ENCODE assay signal across 16 mouse cellular contexts in genomic region chr1:127508067-127508739, GRCm38 (mm10).
A peak's percentile ranks its signal among the peaks of the same experiment; 100 is the strongest.
DNase-seq lines count a peak whose midpoint lies in the region; ATAC-seq lines count a peak whose summit lies in the region.
"Had no signal": no experiment of that assay in that cellular context is flagged by ENCODE, and none has a peak within 500 bp of the region (broad histone marks: within the 10 kb centered on the region; RNA-seq: fewer than 3 reads in every experiment).

No protein-coding gene starts in this region.

- no peak overlapping the region for H3K9ac ChIP-seq in forebrain, embryonic 12.5 days
- no peak overlapping the region for H3K9ac ChIP-seq in forebrain, embryonic 15.5 days (replicated peaks)
- no peak overlapping the region for H3K9ac ChIP-seq in hindbrain, embryonic 16.5 days (ENCODE audit: low read depth, low read length)
- H3K9ac ChIP-seq in midbrain, embryonic 16.5 days (ENCODE audit: low read depth, low read length): peak overlapping the region; percentile 30; the same call in 1 of the 2 replicates
- H3K9ac ChIP-seq: lung, embryonic 14.5 days had no signal

- no peak for DNase-seq in gastrocnemius, postnatal 36 days
- DNase-seq in layer of hippocampus, adult 18-20 months (ENCODE audit: low spot score in 2 of 2): no peak
- DNase-seq in heart, postnatal 14 days: no peak
- DNase-seq: adrenal gland, adult 2 months; heart, postnatal 10 days; kidney, adult 18-20 months; kidney, postnatal 14 days; lung, embryonic 14.5 days; spleen, adult 18-20 months; thymus, postnatal 25 days had no signal

- H3K4me2 ChIP-seq in forebrain, embryonic 12.5 days: no peak overlapping the region
- no peak overlapping the region for H3K4me2 ChIP-seq in forebrain, embryonic 15.5 days (replicated peaks)
- peak overlapping the region; percentile 10; the same call in 1 of the 2 replicates for H3K4me2 ChIP-seq in hindbrain, embryonic 16.5 days (ENCODE audit: low read length)
- 0 out of 2 replicates have a peak overlapping the region, but pooled peaks have one; percentile 27 for H3K4me2 ChIP-seq in midbrain, embryonic 16.5 days (ENCODE audit: low read length)
- H3K4me2 ChIP-seq: lung, embryonic 14.5 days had no signal

- peak; percentile 63 for ATAC-seq in forebrain, embryonic 12.5 days (ENCODE audit: low FRiP score)
- ATAC-seq in forebrain, embryonic 15.5 days (replicated peaks): peak; percentile 51
- peak; percentile 78 for ATAC-seq in hindbrain, embryonic 16.5 days
- ATAC-seq in midbrain, embryonic 16.5 days: peak; percentile 81
- ATAC-seq: CD4-positive, CD25-positive, alpha-beta regulatory T cell, adult 4 months had no signal

- WGBS in forebrain, embryonic 12.5 days: 72% methylated on average over 16 of the region's 16 CpGs
- 62% methylated on average over 16 of the region's 16 CpGs for WGBS in forebrain, embryonic 15.5 days
- WGBS in hindbrain, embryonic 16.5 days: 45% methylated on average over 16 of the region's 16 CpGs
- 41% methylated on average over 16 of the region's 16 CpGs for WGBS in midbrain, embryonic 16.5 days

- H3K4me1 ChIP-seq in forebrain, embryonic 12.5 days: peaks cover 11% of the 10 kb centered on the region
- H3K4me1 ChIP-seq in forebrain, embryonic 15.5 days: peaks cover 11% of the 10 kb centered on the region; the same call in 1 of the 2 replicates
- H3K4me1 ChIP-seq in hindbrain, embryonic 16.5 days (ENCODE audit: control insufficient read depth, insufficient read depth, low read depth, low read length): peaks cover 3% of the 10 kb centered on the region; the same call in 1 of the 2 replicates
- peaks cover 21% of the 10 kb centered on the region for H3K4me1 ChIP-seq in midbrain, embryonic 16.5 days (ENCODE audit: control insufficient read depth, insufficient read depth, low read length)

- 0 out of 2 replicates have a peak, but pooled peaks cover 4% of the 10 kb centered on the region for H3K27me3 ChIP-seq in forebrain, embryonic 12.5 days
- no peaks in the 10 kb centered on the region for H3K27me3 ChIP-seq in forebrain, embryonic 15.5 days
- no peaks in the 10 kb centered on the region for H3K27me3 ChIP-seq in hindbrain, embryonic 16.5 days (replicated peaks; ENCODE audit: control insufficient read depth, insufficient read depth, low read length)
- no peaks in the 10 kb centered on the region for H3K27me3 ChIP-seq in midbrain, embryonic 16.5 days (ENCODE audit: control insufficient read depth, insufficient read depth, low read depth, low read length)

- no peaks in the 10 kb centered on the region for H3K36me3 ChIP-seq in forebrain, embryonic 12.5 days (replicated peaks)
- H3K36me3 ChIP-seq in forebrain, embryonic 15.5 days: no peaks in the 10 kb centered on the region
- H3K36me3 ChIP-seq in hindbrain, embryonic 16.5 days (ENCODE audit: control insufficient read depth, insufficient read depth, low read length): no peaks in the 10 kb centered on the region
- no peaks in the 10 kb centered on the region for H3K36me3 ChIP-seq in midbrain, embryonic 16.5 days (ENCODE audit: control insufficient read depth, insufficient read depth, low read length)

- H3K4me3 ChIP-seq in forebrain, embryonic 12.5 days (replicated peaks): no peak overlapping the region
- H3K4me3 ChIP-seq in forebrain, embryonic 15.5 days: no peak overlapping the region
- no peak overlapping the region for H3K4me3 ChIP-seq in hindbrain, embryonic 16.5 days (ENCODE audit: low read length)
- H3K4me3 ChIP-seq in midbrain, embryonic 16.5 days (ENCODE audit: low read depth, low read length): no peak overlapping the region
- H3K4me3 ChIP-seq: myocyte had no signal

- H3K27ac ChIP-seq in forebrain, embryonic 12.5 days: 0 out of 2 replicates have a peak overlapping the region, but pooled peaks have one; percentile 64
- peak overlapping the region; percentile 27; the same call in 1 of the 2 replicates for H3K27ac ChIP-seq in forebrain, embryonic 15.5 days (replicated peaks)
- H3K27ac ChIP-seq in hindbrain, embryonic 16.5 days (ENCODE audit: low read depth, low read length): no peak overlapping the region
- peak overlapping the region; percentile 81 for H3K27ac ChIP-seq in midbrain, embryonic 16.5 days (ENCODE audit: low read length)

- no peaks in the 10 kb centered on the region for H3K9me3 ChIP-seq in forebrain, embryonic 12.5 days
- no peaks in the 10 kb centered on the region for H3K9me3 ChIP-seq in forebrain, embryonic 15.5 days
- H3K9me3 ChIP-seq in hindbrain, embryonic 16.5 days (ENCODE audit: control insufficient read depth, low read length): no peaks in the 10 kb centered on the region
- no peaks in the 10 kb centered on the region for H3K9me3 ChIP-seq in midbrain, embryonic 16.5 days (replicated peaks; ENCODE audit: control insufficient read depth, low read length, poor library complexity, severe bottlenecking)

- intact Hi-C loops in gastrocnemius, postnatal 36 days (cut with DNase I): no loop called here
- intact Hi-C loops in heart, postnatal 14 days (cut with DNase I): no loop called here

Comparison
In these comparisons a context has a peak if more than half of its experiments do, and no peak if none do; other contexts are left out.
1. H3K4me2 ChIP-seq: peak in hindbrain, embryonic 16.5 days (single experiment) and midbrain, embryonic 16.5 days (single experiment); none in forebrain, embryonic 12.5 days (single experiment) and forebrain, embryonic 15.5 days (single experiment).
2. Peak in every context shown above with its lines, with median percentiles within 50 percentile points of each other: ATAC-seq.